Mouse (Mus musculus): ENCODE data around the gene Nom1. TPM values are rescaled to one million over a fixed set of nuclear protein-coding genes. Genes with fewer than 3 reads are reported as not detected.

Nom1 gene
- total RNA-seq, 2 experiments from 2014 or later: 6.8 to 7.8 TPM

Other genes with a start within 250 kb of the Nom1 start
- not detected in 2 replicates for gene Rnf32, start 238.7 kb upstream of the Nom1 start, total RNA-seq (2015)
- not detected in 2 replicates for gene Rnf32, start 238.7 kb upstream of the Nom1 start, total RNA-seq (2017)
- 0.27 and 0.33 TPM in 2 replicates for gene Lmbr1, start 56.3 kb upstream of the Nom1 start, total RNA-seq (2015)
- gene Lmbr1, start 56.3 kb upstream of the Nom1 start, total RNA-seq (2017): 2.0 and 2.1 TPM in 2 replicates
- gene Mnx1, start 43.8 kb downstream of the Nom1 start, total RNA-seq (2015): not detected in 2 replicates
- not detected in 2 replicates for gene Mnx1, start 43.8 kb downstream of the Nom1 start, total RNA-seq (2017)
- 21.1 and 27.0 TPM in 2 replicates for gene Ube3c, start 134.6 kb downstream of the Nom1 start, total RNA-seq (2015)
- 22.1 and 26.3 TPM in 2 replicates for gene Ube3c, start 134.6 kb downstream of the Nom1 start, total RNA-seq (2017)

Data from megakaryocyte, adult 5-6 weeks (primary cell).